In genomic region chr1:153673900-153674299, GRCm38 (mm10) we compare ENCODE assay signal across 15 mouse cellular contexts. TPM values are rescaled to one million over a fixed set of nuclear protein-coding genes. Genes with fewer than 3 reads are reported as not detected.
"Had no signal": no experiment of that assay in that cellular context is flagged by ENCODE, and none has a peak within 500 bp of the region (broad histone marks: within the 10 kb centered on the region; RNA-seq: fewer than 3 reads in every experiment).

No protein-coding gene starts in this region.

- H3K9me3 ChIP-seq: kidney, embryonic 15.5 days; limb, embryonic 13.5 days; midbrain, embryonic 12.5 days; neural tube, embryonic 13.5 days; stomach, embryonic 15.5 days had no signal

- H3K36me3 ChIP-seq: kidney, embryonic 15.5 days; limb, embryonic 13.5 days; midbrain, embryonic 12.5 days; stomach, embryonic 15.5 days had no signal

- H3K27me3 ChIP-seq: neural tube, embryonic 13.5 days; stomach, embryonic 15.5 days had no signal

- H3K4me1 ChIP-seq: stomach, embryonic 15.5 days had no signal

- ATAC-seq: midbrain, embryonic 16.5 days had no signal

- DNase-seq: kidney, adult 2 months; kidney, postnatal 14 days; lung, adult 2 months; retina, postnatal 1 day; right cerebral cortex, postnatal 14 days; thymus, postnatal 36 days had no signal

- H3K4me3 ChIP-seq: kidney, embryonic 15.5 days; limb, embryonic 13.5 days; midbrain, embryonic 12.5 days; neural tube, embryonic 13.5 days; stomach, embryonic 15.5 days had no signal

- H3K4me2 ChIP-seq: kidney, embryonic 15.5 days; limb, embryonic 13.5 days; midbrain, embryonic 12.5 days; neural tube, embryonic 13.5 days; stomach, embryonic 15.5 days had no signal

- H3K27ac ChIP-seq: kidney, embryonic 15.5 days; limb, embryonic 13.5 days; liver, embryonic 14.5 days; midbrain, embryonic 12.5 days; neural tube, embryonic 13.5 days; stomach, embryonic 15.5 days had no signal

- H3K9ac ChIP-seq: kidney, embryonic 15.5 days; limb, embryonic 13.5 days; liver, embryonic 14.5 days; midbrain, embryonic 12.5 days; neural tube, embryonic 13.5 days; stomach, embryonic 15.5 days had no signal

RNA-seq across cellular contexts. Expression of gene Rgs8, which starts 21.1 kb away (rescaled TPM):
- total RNA-seq: megakaryocyte-erythroid progenitor cell, adult 5-6 weeks had no signal
- polyA plus RNA-seq: liver, adult 2 months had no signal
